Mouse (Mus musculus) stomach, postnatal 0 days (tissue): ENCODE results near the gene 5330417C22Rik.

ENCODE experiments used
- CTCF ChIP-seq: IDR thresholded peaks from 2 replicates; pipeline ENCODE4 v1.5.1; 2016; ENCODE audit warnings: antibody characterized with exemption, low read depth, mild to moderate bottlenecking, moderate library complexity
- EP300 ChIP-seq: optimal IDR thresholded peaks from 2 replicates; pipeline ENCODE3; 2016; ENCODE audit warnings: antibody characterized with exemption

DNA sequence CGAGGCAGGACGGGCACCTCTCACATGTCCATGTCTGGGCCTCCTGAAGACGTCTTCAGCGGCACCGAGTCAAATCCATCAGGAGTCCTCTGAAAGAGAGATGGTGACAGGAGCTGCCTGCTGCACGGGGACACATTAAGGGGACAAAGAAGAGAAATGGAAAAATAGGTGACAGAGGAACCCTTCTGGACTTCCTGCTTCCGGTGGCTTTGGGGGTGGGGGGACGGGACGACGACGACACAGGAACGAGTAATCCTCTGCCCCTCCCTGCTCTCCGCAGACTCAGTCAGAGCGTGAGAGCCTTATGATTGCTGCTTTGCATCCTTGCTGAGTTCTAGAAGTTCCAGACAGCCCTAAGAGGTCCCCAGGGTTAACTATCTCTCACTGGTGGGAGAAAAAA lies 78.0 kb downstream of the 5330417C22Rik start:
- TF ChIP-seq CTCF, result no peak
- no peak for TF ChIP-seq EP300
